Mouse (Mus musculus) midbrain, embryonic 11.5 days (tissue): ENCODE measurements around the gene Coa4. TPM values are rescaled to one million over a fixed set of nuclear protein-coding genes. Genes with fewer than 3 reads are reported as not detected.
"Not testable (repeated sequence)": the region's sequence is repeated elsewhere in the genome, so short reads cannot be mapped to it uniquely, and the experiment has no call there.

ENCODE experiments used
- ATAC-seq: fragments of 200-750 bp; cut with Nextera tagmentation; 2 replicates; pipeline ENCODE4 v1.8.0; 2017; ENCODE audit warnings: moderate TSS enrichment, moderate library complexity; ENCODE audit not compliant: low FRiP score
- DNase-seq: peaks from one replicate; pipeline ENCODE4 v3.0.0; 2015; ENCODE audit warnings: low spot score; ENCODE audit errors: missing footprints
- H3K27ac ChIP-seq: fragments of 300-500 bp; sonication (generic); 2 replicates; pipeline ENCODE4 v1.5.1; 2014; ENCODE audit warnings: low read depth, low read length
- H3K27me3 ChIP-seq: fragments of 300-500 bp; sonication (generic); 2 replicates; pipeline ENCODE4 v1.6.1; 2014; ENCODE audit warnings: mild to moderate bottlenecking, low read length, moderate library complexity, mixed read lengths; ENCODE audit not compliant: control insufficient read depth, insufficient read depth
- H3K36me3 ChIP-seq: fragments of 300-500 bp; sonication (generic); 2 replicates; pipeline ENCODE4 v1.6.1; 2014; ENCODE audit warnings: mild to moderate bottlenecking, low read length, moderate library complexity, mixed read lengths; ENCODE audit not compliant: control insufficient read depth, insufficient read depth
- H3K4me1 ChIP-seq: fragments of 300-500 bp; sonication (generic); 2 replicates; pipeline ENCODE4 v1.6.1; 2014; ENCODE audit warnings: low read length; ENCODE audit not compliant: control insufficient read depth, insufficient read depth
- H3K4me2 ChIP-seq: fragments of 300-500 bp; sonication (generic); 2 replicates; pipeline ENCODE4 v1.6.1; 2014; ENCODE audit warnings: mild to moderate bottlenecking, moderate library complexity
- H3K4me3 ChIP-seq: fragments of 300-500 bp; sonication (generic); 2 replicates; pipeline ENCODE4 v1.5.1; 2014; ENCODE audit warnings: low read depth, low read length
- H3K9ac ChIP-seq: fragments of 300-500 bp; sonication (generic); 2 replicates; pipeline ENCODE4 v1.6.1; 2014; ENCODE audit warnings: low read length
- H3K9me3 ChIP-seq: fragments of 300-500 bp; sonication (generic); 2 replicates; pipeline ENCODE4 v1.6.1; 2016; ENCODE audit warnings: low read length; ENCODE audit not compliant: control insufficient read depth
- WGBS: fragments of 180-500 bp; shearing (Covaris S2); extraction: QIAGEN DNeasy Blood & Tissue Kit; methylation state at CpG from one replicate; pipeline ENCODE4 v1.1.7; 2014; 5-methylcytosine and 5-hydroxymethylcytosine counted together
- polyA plus RNA-seq: library from polyadenylated mRNA; unstranded; fragments of >200 nt; fragmentation: Nextera tagmentation; extraction: Ambion mirVana; gene quantifications from 2 replicates; pipeline ENCODE4 v1.2.1, GENCODE M21; 2014

The Coa4 gene
- polyA plus RNA-seq, 1 experiment from 2014 or later: 22.8 TPM

- not testable (repeated sequence) for H3K4me3 ChIP-seq, H3K9me3 ChIP-seq, H3K9ac ChIP-seq, H3K27ac ChIP-seq, DNase-seq, H3K4me1 ChIP-seq, ATAC-seq, H3K4me2 ChIP-seq, H3K27me3 ChIP-seq, H3K36me3 ChIP-seq
- WGBS: 71% methylated on average over 5 of the region's 5 CpGs
Measured at GRCm38 (mm10) chr7:100567238-100567637, 30.4 kb downstream of the Coa4 start.

- no peak overlapping the region for H3K9ac ChIP-seq
- H3K4me2 ChIP-seq: no peak overlapping the region
- no peak for DNase-seq
Measured at GRCm38 (mm10) chr7:100569907-100570306, 33.0 kb downstream of the Coa4 start.

GRCm38 (mm10) chr7:100570930-100571715, 34.3 kb downstream of the Coa4 start:
- no peak overlapping the region for H3K4me3 ChIP-seq
- no peak overlapping the region for H3K27ac ChIP-seq
- H3K9ac ChIP-seq: no peak overlapping the region
- no peaks in the 10 kb centered on the region for H3K27me3 ChIP-seq
- 87% methylated on average over 3 of the region's 3 CpGs for WGBS
- no peaks in the 10 kb centered on the region for H3K9me3 ChIP-seq
- ATAC-seq (no peak), DNase-seq (no peak)
- no peaks in the 10 kb centered on the region for H3K36me3 ChIP-seq
- H3K4me1 ChIP-seq: no peaks in the 10 kb centered on the region
- H3K4me2 ChIP-seq: no peak overlapping the region

More at GRCm38 (mm10) chr7:100569907-100570306, 33.0 kb downstream of the Coa4 start:
- no peaks in the 10 kb centered on the region for H3K9me3 ChIP-seq
- no peak for ATAC-seq
- no peak overlapping the region for H3K4me3 ChIP-seq
- H3K4me1 ChIP-seq: no peaks in the 10 kb centered on the region
- no peaks in the 10 kb centered on the region for H3K36me3 ChIP-seq
- no peaks in the 10 kb centered on the region for H3K27me3 ChIP-seq
- H3K27ac ChIP-seq: no peak overlapping the region

- H3K9ac ChIP-seq: no peak overlapping the region
- H3K4me3 ChIP-seq: no peak overlapping the region
- WGBS: 76% methylated on average over 4 of the region's 4 CpGs
- DNase-seq (no peak), ATAC-seq (no peak)
- no peaks in the 10 kb centered on the region for H3K4me1 ChIP-seq
- H3K9me3 ChIP-seq: no peaks in the 10 kb centered on the region
- H3K4me2 ChIP-seq: no peak overlapping the region
- no peak overlapping the region for H3K27ac ChIP-seq
- no peaks in the 10 kb centered on the region for H3K27me3 ChIP-seq
- H3K36me3 ChIP-seq: no peaks in the 10 kb centered on the region
Measured at GRCm38 (mm10) chr7:100572061-100572460, 35.2 kb downstream of the Coa4 start.

GRCm38 (mm10) chr7:100572704-100573103, 35.8 kb downstream of the Coa4 start:
- no peaks in the 10 kb centered on the region for H3K9me3 ChIP-seq
- H3K4me3 ChIP-seq: no peak overlapping the region
- no peaks in the 10 kb centered on the region for H3K36me3 ChIP-seq
- 84% methylated on average over 4 of the region's 4 CpGs for WGBS
- H3K27ac ChIP-seq: no peak overlapping the region
- no peaks in the 10 kb centered on the region for H3K27me3 ChIP-seq
- ATAC-seq (no peak), DNase-seq (no peak)
- no peaks in the 10 kb centered on the region for H3K4me1 ChIP-seq
- H3K4me2 ChIP-seq: no peak overlapping the region
- no peak overlapping the region for H3K9ac ChIP-seq

- 70% methylated on average over 2 of the region's 2 CpGs for WGBS
- Histone ChIP-seq H3K4me1 (peaks cover 8% of the 10 kb centered on the region; the same call in 1 of the 2 replicates), H3K4me3 (no peak overlapping the region), H3K27me3 (no peaks in the 10 kb centered on the region), H3K9me3 (no peaks in the 10 kb centered on the region), H3K4me2 (no peak overlapping the region), H3K9ac (no peak overlapping the region), H3K36me3 (no peaks in the 10 kb centered on the region), H3K27ac (no peak overlapping the region)
- no peak for DNase-seq
- ATAC-seq: no peak
Measured at GRCm38 (mm10) chr7:100578794-100579193, 41.9 kb downstream of the Coa4 start.

GRCm38 (mm10) chr7:100582235-100582634, 45.4 kb downstream of the Coa4 start:
- ATAC-seq: no peak
- WGBS: 42% methylated on average over 7 of the region's 7 CpGs
- DNase-seq: no peak
- Histone ChIP-seq H3K4me3 (peak overlapping the region; percentile 52), H3K36me3 (no peaks in the 10 kb centered on the region), H3K9ac (peak overlapping the region; percentile 88), H3K4me1 (peaks cover 8% of the 10 kb centered on the region; the same call in 1 of the 2 replicates), H3K4me2 (peak overlapping the region; percentile 61), H3K27me3 (no peaks in the 10 kb centered on the region), H3K27ac (no peak overlapping the region), H3K9me3 (no peaks in the 10 kb centered on the region)

- WGBS: under 1% methylated on average over 31 of the region's 31 CpGs
Measured at GRCm38 (mm10) chr7:100582727-100583236, 45.9 kb downstream of the Coa4 start.

GRCm38 (mm10) chr7:100589816-100590215, 52.9 kb downstream of the Coa4 start:
- WGBS: 71% methylated on average over 1 of the region's 1 CpGs
- no peak for DNase-seq
- no peaks in the 10 kb centered on the region for H3K36me3 ChIP-seq
- no peaks in the 10 kb centered on the region for H3K9me3 ChIP-seq
- no peak overlapping the region for H3K4me3 ChIP-seq
- H3K9ac ChIP-seq: no peak overlapping the region
- H3K27me3 ChIP-seq: no peaks in the 10 kb centered on the region
- no peaks in the 10 kb centered on the region for H3K4me1 ChIP-seq
- ATAC-seq: no peak
- H3K27ac ChIP-seq: no peak overlapping the region
- no peak overlapping the region for H3K4me2 ChIP-seq

More at GRCm38 (mm10) chr7:100582727-100583236, 45.9 kb downstream of the Coa4 start:
- no peaks in the 10 kb centered on the region for H3K9me3 ChIP-seq
- no peaks in the 10 kb centered on the region for H3K27me3 ChIP-seq
- peak; percentile 90 for ATAC-seq
- H3K4me3 ChIP-seq: peak overlapping the region; percentile 52
- peaks cover 8% of the 10 kb centered on the region; the same call in 1 of the 2 replicates for H3K4me1 ChIP-seq
- H3K4me2 ChIP-seq: peak overlapping the region; percentile 61
- H3K9ac ChIP-seq: peak overlapping the region; percentile 88
- peak overlapping the region; percentile 82 for H3K27ac ChIP-seq
- H3K36me3 ChIP-seq: no peaks in the 10 kb centered on the region
- DNase-seq: peak; percentile 99
